Mouse (Mus musculus) forebrain, embryonic 11.5 days (tissue): ENCODE measurements around the gene Plpp1. TPM values are rescaled to one million over a fixed set of nuclear protein-coding genes. Genes with fewer than 3 reads are reported as not detected.

Experiments
- ATAC-seq: fragments of 200-750 bp; cut with Nextera tagmentation; replicated peaks from 2 replicates; pipeline ENCODE4 v1.8.0; 2017; ENCODE audit warnings: moderate TSS enrichment; ENCODE audit not compliant: low FRiP score
- DNase-seq: peaks from one replicate; pipeline ENCODE4 v3.0.0-alpha.2; 2017; ENCODE audit warnings: low spot score
- H3K27ac ChIP-seq: fragments of 300-500 bp; sonication (generic); 2 replicates; pipeline ENCODE4 v1.5.1; 2014; ENCODE audit warnings: low read depth, low read length
- H3K27me3 ChIP-seq: fragments of 300-500 bp; sonication (generic); 2 replicates; pipeline ENCODE4 v1.6.1; 2014; ENCODE audit warnings: mild to moderate bottlenecking, low read length, mixed read lengths; ENCODE audit not compliant: control insufficient read depth, insufficient read depth
- H3K36me3 ChIP-seq: fragments of 300-500 bp; sonication (generic); 2 replicates; pipeline ENCODE4 v1.6.1; 2014; ENCODE audit warnings: mild to moderate bottlenecking, low read length, moderate library complexity, mixed read lengths; ENCODE audit not compliant: control insufficient read depth, insufficient read depth
- H3K4me1 ChIP-seq: fragments of 300-500 bp; sonication (generic); replicated peaks from 2 replicates; pipeline ENCODE4 v1.6.1; 2014; ENCODE audit warnings: low read length, mixed read lengths; ENCODE audit not compliant: control insufficient read depth, insufficient read depth
- H3K4me2 ChIP-seq: fragments of 300-500 bp; sonication (generic); 2 replicates; pipeline ENCODE4 v1.6.1; 2014; ENCODE audit warnings: low read depth, mild to moderate bottlenecking, low read length, moderate library complexity, mixed read lengths; ENCODE audit not compliant: severe bottlenecking
- H3K4me3 ChIP-seq: fragments of 300-500 bp; sonication (generic); 2 replicates; pipeline ENCODE4 v1.5.1; 2014; ENCODE audit warnings: low read depth, low read length
- H3K9ac ChIP-seq: fragments of 300-500 bp; sonication (generic); 2 replicates; pipeline ENCODE4 v1.6.1; 2014; ENCODE audit warnings: low read length
- H3K9me3 ChIP-seq: fragments of 300-500 bp; sonication (generic); 2 replicates; pipeline ENCODE4 v1.6.1; 2016; ENCODE audit warnings: low read length, mixed read lengths; ENCODE audit not compliant: control insufficient read depth
- WGBS: fragments of 180-500 bp; shearing (Covaris S2); extraction: QIAGEN DNeasy Blood & Tissue Kit; methylation state at CpG from one replicate; pipeline ENCODE4 v1.1.7; 2014; 5-methylcytosine and 5-hydroxymethylcytosine counted together
- polyA plus RNA-seq: library from polyadenylated mRNA; unstranded; fragments of >200 nt; fragmentation: Nextera tagmentation; extraction: Ambion mirVana; gene quantifications from 2 replicates; pipeline ENCODE4 v1.2.1, GENCODE M21; 2014

Gene Plpp1
- polyA plus RNA-seq, 1 experiment from 2014 or later: 16.1 TPM

DNA sequence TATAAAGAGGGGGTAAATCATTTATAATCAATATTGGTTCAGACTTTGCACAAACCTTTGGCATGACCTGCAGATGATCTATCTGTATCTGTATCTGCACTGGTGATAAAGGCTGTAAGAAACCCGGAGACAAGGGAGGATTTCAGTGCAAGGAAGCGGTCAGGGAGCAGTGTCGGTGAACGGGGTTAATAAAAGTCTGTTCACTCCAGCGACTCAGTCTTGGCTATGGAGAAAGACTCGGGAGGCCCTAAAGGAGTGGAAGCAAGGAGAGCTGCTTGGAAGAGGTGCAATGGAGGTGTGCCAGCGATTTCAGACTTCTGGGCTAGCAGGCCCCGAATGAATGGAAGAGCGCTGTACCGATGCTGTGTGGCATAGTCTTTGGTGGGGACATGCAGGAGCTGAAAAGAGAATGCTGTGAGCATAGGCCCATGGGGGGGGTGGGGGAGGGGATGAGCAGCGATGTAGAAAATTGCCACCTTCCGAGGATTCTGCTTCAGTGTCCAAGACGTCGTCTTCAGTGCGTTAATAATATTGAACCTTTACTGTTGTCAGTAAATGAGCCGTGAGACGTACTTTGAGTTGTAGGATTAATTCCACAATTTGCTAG, 53.2 kb downstream of the Plpp1 start:
- Histone ChIP-seq H3K36me3 (no peaks in the 10 kb centered on the region), H3K4me2 (peak overlapping the region; percentile 12; the same call in 1 of the 2 replicates), H3K27me3 (no peaks in the 10 kb centered on the region), H3K9me3 (no peaks in the 10 kb centered on the region), H3K4me3 (no peak overlapping the region), H3K4me1 (no peaks in the 10 kb centered on the region; the same call in 1 of the 2 replicates), H3K9ac (no peak overlapping the region), H3K27ac (no peak overlapping the region)
- 31% methylated on average over 17 of the region's 17 CpGs for WGBS
- DNase-seq (peak; percentile 64), ATAC-seq (peak; percentile 68)

DNA sequence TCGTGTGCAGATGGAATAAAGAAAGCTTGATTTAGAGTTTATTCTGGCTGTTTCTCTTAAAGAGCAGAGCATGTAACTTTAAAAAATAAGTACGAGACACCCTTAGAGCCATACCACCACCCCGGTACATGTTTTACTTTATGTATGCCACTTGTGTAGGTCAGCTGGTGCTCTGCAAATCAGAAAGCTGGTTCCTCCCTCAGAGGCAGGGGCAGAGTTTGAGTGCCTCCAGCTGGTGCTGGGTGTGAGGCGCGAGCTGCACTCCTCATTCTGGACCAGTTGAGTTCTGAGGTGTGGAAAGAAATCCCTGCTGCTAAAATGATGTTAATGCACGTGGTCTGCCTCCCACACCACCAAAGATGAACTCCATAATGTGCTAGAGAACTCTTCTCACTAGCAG, 53.8 kb downstream of the Plpp1 start:
- Histone ChIP-seq H3K27ac (no peak overlapping the region), H3K4me1 (no peaks in the 10 kb centered on the region; the same call in 1 of the 2 replicates), H3K9me3 (no peaks in the 10 kb centered on the region), H3K4me3 (no peak overlapping the region), H3K4me2 (no peak overlapping the region), H3K9ac (no peak overlapping the region), H3K27me3 (no peaks in the 10 kb centered on the region), H3K36me3 (no peaks in the 10 kb centered on the region)
- 0 out of 2 replicates have a peak, but pooled peaks have one; percentile 45 for ATAC-seq
- WGBS: 43% methylated on average over 6 of the region's 6 CpGs
- no peak for DNase-seq

DNA sequence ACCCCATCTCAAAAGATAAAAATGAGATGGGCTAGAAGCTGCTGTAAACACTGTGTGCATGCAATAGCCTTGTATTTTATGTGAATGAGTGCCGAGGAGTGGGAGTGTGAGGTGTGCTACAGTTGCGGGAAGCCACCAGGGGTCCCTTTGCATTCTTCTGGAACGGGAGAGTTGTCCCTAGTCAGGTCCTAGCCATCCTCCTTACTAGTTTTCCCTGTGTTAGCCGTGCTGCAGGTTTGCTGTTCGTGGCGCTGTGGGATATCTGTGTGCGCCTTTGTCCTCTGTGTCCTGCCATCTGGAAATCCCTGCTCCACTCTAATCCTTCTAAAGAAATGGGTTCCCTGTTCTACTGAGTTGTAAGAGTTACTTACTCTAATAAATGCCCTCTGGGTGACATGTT, 57.3 kb downstream of the Plpp1 start:
- DNase-seq (no peak), ATAC-seq (no peak)
- Histone ChIP-seq H3K27me3 (no peaks in the 10 kb centered on the region), H3K4me1 (no peaks in the 10 kb centered on the region; the same call in 1 of the 2 replicates), H3K4me3 (no peak overlapping the region), H3K27ac (no peak overlapping the region), H3K9ac (no peak overlapping the region), H3K4me2 (no peak overlapping the region), H3K36me3 (no peaks in the 10 kb centered on the region), H3K9me3 (no peaks in the 10 kb centered on the region)
- WGBS: 68% methylated on average over 7 of the region's 7 CpGs

DNA sequence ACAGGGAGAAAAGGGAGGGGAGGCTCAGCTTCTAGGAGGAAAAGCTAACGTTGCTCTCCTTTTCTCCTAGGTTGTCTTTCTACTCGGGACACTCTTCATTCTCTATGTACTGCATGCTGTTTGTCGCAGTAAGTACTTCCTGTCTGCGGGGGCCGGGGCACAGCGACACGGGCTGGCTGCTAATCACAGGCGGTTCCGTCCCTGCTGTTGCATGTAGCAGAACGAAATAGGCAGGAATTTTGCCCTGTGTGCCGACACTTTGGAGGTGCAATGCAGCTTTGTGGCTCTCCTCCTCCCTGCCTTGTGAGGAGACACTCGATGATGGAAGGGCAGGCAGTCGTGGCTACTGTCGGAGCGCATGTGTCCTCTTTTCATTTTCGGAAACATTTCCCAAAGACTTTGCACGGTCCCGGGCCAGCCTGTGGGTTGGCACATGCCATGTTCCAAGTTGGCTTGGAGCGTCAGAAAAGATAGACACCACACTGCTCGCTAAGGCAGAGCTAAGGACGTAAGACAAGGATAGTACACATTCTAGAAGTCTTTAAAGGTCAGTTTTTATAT, 59.1 kb downstream of the Plpp1 start:
- 93% methylated on average over 21 of the region's 21 CpGs for WGBS

DNA sequence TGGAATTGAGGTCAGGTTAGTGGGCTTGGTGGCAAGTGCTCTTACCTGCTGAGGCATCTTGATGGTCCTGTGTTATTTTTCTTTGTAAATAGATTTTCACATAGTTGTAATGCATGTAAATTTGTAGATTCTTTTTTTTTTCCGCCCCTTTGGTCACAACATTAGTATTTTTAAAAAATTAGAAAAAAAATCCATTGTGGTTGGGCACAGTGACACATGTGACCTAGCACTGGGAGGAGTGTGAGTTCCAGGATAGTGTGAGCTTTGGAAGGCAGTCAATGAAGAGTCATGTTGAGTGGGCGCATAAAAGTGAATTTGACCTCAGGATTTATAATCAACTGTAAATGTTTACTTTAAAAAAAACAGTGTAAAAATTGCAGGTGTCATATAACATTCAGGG, 59.8 kb downstream of the Plpp1 start:
- no peak for DNase-seq
- Histone ChIP-seq H3K4me3 (no peak overlapping the region), H3K9me3 (no peaks in the 10 kb centered on the region), H3K4me2 (no peak overlapping the region), H3K27ac (no peak overlapping the region), H3K27me3 (no peaks in the 10 kb centered on the region), H3K4me1 (no peaks in the 10 kb centered on the region), H3K36me3 (no peaks in the 10 kb centered on the region), H3K9ac (no peak overlapping the region)
- ATAC-seq: no peak
- WGBS: 88% methylated on average over 2 of the region's 2 CpGs

More for the DNA sequence above, 59.1 kb downstream of the Plpp1 start:
- Histone ChIP-seq H3K4me3 (no peak overlapping the region), H3K27ac (no peak overlapping the region), H3K4me1 (no peaks in the 10 kb centered on the region), H3K4me2 (no peak overlapping the region), H3K27me3 (no peaks in the 10 kb centered on the region), H3K9me3 (no peaks in the 10 kb centered on the region), H3K9ac (no peak overlapping the region), H3K36me3 (no peaks in the 10 kb centered on the region)
- DNase-seq (no peak), ATAC-seq (no peak)

DNA sequence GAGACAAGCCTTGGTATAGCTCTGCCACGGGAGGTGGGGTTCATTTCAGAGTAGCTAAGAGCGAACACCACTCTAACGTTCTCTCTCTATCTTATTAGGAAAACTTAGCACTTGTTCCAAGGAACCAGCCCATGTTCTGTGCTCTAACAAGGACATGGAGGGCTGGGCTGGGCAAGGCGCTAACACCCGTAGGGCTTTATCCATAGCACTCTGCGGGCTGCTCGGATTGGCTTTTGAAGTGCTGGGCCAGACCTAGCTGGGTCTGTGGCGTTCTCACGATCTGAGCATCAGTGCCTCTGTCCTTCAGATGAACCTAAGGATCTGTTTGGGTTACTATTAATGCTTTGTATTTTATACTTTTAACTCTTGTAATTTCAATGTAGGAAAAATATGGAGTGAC, 60.3 kb downstream of the Plpp1 start:
- no peak overlapping the region for H3K4me3 ChIP-seq
- no peak overlapping the region for H3K9ac ChIP-seq
- H3K4me2 ChIP-seq: no peak overlapping the region
- H3K27ac ChIP-seq: no peak overlapping the region
- no peaks in the 10 kb centered on the region; the same call in 1 of the 2 replicates for H3K36me3 ChIP-seq
- WGBS: 94% methylated on average over 9 of the region's 9 CpGs
- no peaks in the 10 kb centered on the region for H3K4me1 ChIP-seq
- DNase-seq (no peak), ATAC-seq (no peak)
- H3K27me3 ChIP-seq: no peaks in the 10 kb centered on the region
- H3K9me3 ChIP-seq: no peaks in the 10 kb centered on the region

DNA sequence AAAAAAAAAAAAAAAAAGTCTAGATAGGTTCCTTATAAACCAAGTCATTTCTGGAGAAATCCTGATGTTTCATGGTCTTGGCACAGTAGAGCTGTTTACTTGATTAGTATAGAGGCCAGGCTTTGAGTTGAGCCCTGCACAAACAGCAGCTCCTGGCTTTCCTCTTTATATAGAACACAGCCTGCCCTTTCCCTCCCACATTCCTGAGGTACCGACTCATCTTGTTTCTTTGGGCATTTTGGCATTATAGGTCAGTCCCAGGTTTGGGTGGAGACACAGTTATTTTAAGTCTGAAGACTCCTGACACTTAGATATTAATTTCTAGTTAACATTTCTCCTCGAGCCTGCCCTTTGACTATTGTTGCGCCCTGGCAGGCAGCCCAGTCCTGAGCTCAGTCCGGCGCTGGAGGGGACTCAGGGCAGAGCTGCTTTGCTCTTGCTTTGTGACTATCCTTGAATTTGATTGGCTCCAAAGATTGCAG, 61.3 kb downstream of the Plpp1 start:
- ATAC-seq (no peak), DNase-seq (no peak)
- no peak overlapping the region for H3K4me2 ChIP-seq
- no peak overlapping the region for H3K4me3 ChIP-seq
- 61% methylated on average over 5 of the region's 5 CpGs for WGBS
- no peaks in the 10 kb centered on the region for H3K9me3 ChIP-seq
- no peaks in the 10 kb centered on the region; the same call in 1 of the 2 replicates for H3K36me3 ChIP-seq
- H3K4me1 ChIP-seq: no peaks in the 10 kb centered on the region
- no peak overlapping the region for H3K9ac ChIP-seq
- no peaks in the 10 kb centered on the region for H3K27me3 ChIP-seq
- H3K27ac ChIP-seq: no peak overlapping the region

DNA sequence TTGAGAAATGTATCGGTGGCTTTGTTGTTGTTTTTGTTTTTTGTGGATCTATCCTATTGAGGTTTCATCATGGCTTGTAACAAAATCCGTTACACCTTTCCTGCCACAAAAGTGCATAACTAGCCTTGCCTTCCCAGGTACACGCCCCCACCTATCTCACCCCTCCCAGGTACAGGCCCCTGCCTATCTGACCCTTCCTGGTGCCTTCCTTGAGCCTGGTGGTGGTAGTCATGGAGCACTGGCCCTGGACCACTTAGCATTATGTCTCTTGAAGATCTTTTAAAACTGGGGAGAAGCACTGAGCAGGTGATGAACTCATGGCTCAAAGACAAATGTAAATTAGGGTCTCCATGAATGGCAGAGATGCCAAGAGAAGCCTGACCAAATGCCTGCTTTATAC, 61.8 kb downstream of the Plpp1 start:
- WGBS: 82% methylated on average over 3 of the region's 3 CpGs
- no peaks in the 10 kb centered on the region for H3K27me3 ChIP-seq
- DNase-seq (no peak), ATAC-seq (no peak)
- H3K9me3 ChIP-seq: no peaks in the 10 kb centered on the region
- H3K4me1 ChIP-seq: no peaks in the 10 kb centered on the region
- H3K9ac ChIP-seq: no peak overlapping the region
- no peaks in the 10 kb centered on the region; the same call in 1 of the 2 replicates for H3K36me3 ChIP-seq
- no peak overlapping the region for H3K4me3 ChIP-seq
- H3K27ac ChIP-seq: no peak overlapping the region
- H3K4me2 ChIP-seq: no peak overlapping the region
